Mouse (Mus musculus): ENCODE measurements around the gene Ipo13. TPM values are rescaled to one million over a fixed set of nuclear protein-coding genes. Genes with fewer than 3 reads are reported as not detected.

Ipo13 gene
- polyA plus RNA-seq (2012; rRNA removed): 55.5 and 61.0 TPM in 2 replicates

GRCm38 (mm10) chr4:117914591-117915442 lies at the start of gene Ipo13:
Gene Ipo13 (minus strand): TSS chr4:117914999.
- TF ChIP-seq CTCF (conservative IDR thresholded peaks at IDR 0.05; ENCODE audit: insufficient read depth, insufficient read length, low read depth, low read length) (no peak), POLR2A (IDR thresholded peaks at IDR 0.05; ENCODE audit: low read depth, low read length) (peak; percentile 60)
- under 1% methylated on average over 61 of the region's 61 CpGs for WGBS
- Histone ChIP-seq H3K4me3 (ENCODE audit: insufficient read depth, low read depth, low read length) (peak within 1 kb of the TSS; percentile 62), H3K27me3 (replicated peaks; ENCODE audit: control insufficient read depth, insufficient read depth, low read length) (no peaks in the 10 kb centered on the region), H3K4me1 (ENCODE audit: control insufficient read depth, insufficient read depth, low read length) (peaks cover 5% of the 10 kb centered on the region; the same call in 1 of the 2 replicates), H3K27ac (ENCODE audit: insufficient read depth, low read depth, low read length) (peak within 1 kb of the TSS; percentile 95), H3K36me3 (ENCODE audit: control insufficient read depth, insufficient read depth, low read length) (0 out of 2 replicates have a peak, but pooled peaks cover 2% of the 10 kb centered on the region)
- peak; percentile 94 for DNase-seq

- Histone ChIP-seq H3K27me3 (replicated peaks; ENCODE audit: control insufficient read depth, insufficient read depth, low read length) (no peaks in the 10 kb centered on the region), H3K27ac (ENCODE audit: insufficient read depth, low read depth, low read length) (no peak overlapping the region), H3K36me3 (ENCODE audit: control insufficient read depth, insufficient read depth, low read length) (no peaks in the 10 kb centered on the region; the same call in 1 of the 2 replicates), H3K4me1 (ENCODE audit: control insufficient read depth, insufficient read depth, low read length) (no peaks in the 10 kb centered on the region), H3K4me3 (ENCODE audit: insufficient read depth, low read depth, low read length) (no peak overlapping the region)
- DNase-seq: no peak
- WGBS: 87% methylated on average over 4 of the region's 4 CpGs
- TF ChIP-seq CTCF (conservative IDR thresholded peaks at IDR 0.05; ENCODE audit: insufficient read depth, insufficient read length, low read depth, low read length) (no peak), POLR2A (IDR thresholded peaks at IDR 0.05; ENCODE audit: low read depth, low read length) (no peak)
Observed at GRCm38 (mm10) chr4:117957492-117957891, 42.7 kb upstream of the Ipo13 start.

GRCm38 (mm10) chr4:117947493-117947892 lies 32.7 kb upstream of the Ipo13 start:
- DNase-seq: no peak
- WGBS: 86% methylated on average over 7 of the region's 7 CpGs
- H3K4me1 ChIP-seq (ENCODE audit: control insufficient read depth, insufficient read depth, low read length): no peaks in the 10 kb centered on the region
- H3K27ac ChIP-seq (ENCODE audit: insufficient read depth, low read depth, low read length): no peak overlapping the region
- H3K36me3 ChIP-seq (ENCODE audit: control insufficient read depth, insufficient read depth, low read length): no peaks in the 10 kb centered on the region
- TF ChIP-seq CTCF (conservative IDR thresholded peaks at IDR 0.05; ENCODE audit: insufficient read depth, insufficient read length, low read depth, low read length) (no peak), POLR2A (IDR thresholded peaks at IDR 0.05; ENCODE audit: low read depth, low read length) (no peak)
- no peaks in the 10 kb centered on the region for H3K27me3 ChIP-seq (replicated peaks; ENCODE audit: control insufficient read depth, insufficient read depth, low read length)
- no peak overlapping the region for H3K4me3 ChIP-seq (ENCODE audit: insufficient read depth, low read depth, low read length)

- no peaks in the 10 kb centered on the region for H3K27me3 ChIP-seq (replicated peaks; ENCODE audit: control insufficient read depth, insufficient read depth, low read length)
- 81% methylated on average over 11 of the region's 11 CpGs for WGBS
- no peaks in the 10 kb centered on the region for H3K4me1 ChIP-seq (ENCODE audit: control insufficient read depth, insufficient read depth, low read length)
- no peak overlapping the region for H3K27ac ChIP-seq (ENCODE audit: insufficient read depth, low read depth, low read length)
- no peak for DNase-seq
- TF ChIP-seq POLR2A (IDR thresholded peaks at IDR 0.05; ENCODE audit: low read depth, low read length): no peak
- TF ChIP-seq CTCF (conservative IDR thresholded peaks at IDR 0.05; ENCODE audit: insufficient read depth, insufficient read length, low read depth, low read length): no peak
- no peaks in the 10 kb centered on the region for H3K36me3 ChIP-seq (ENCODE audit: control insufficient read depth, insufficient read depth, low read length)
- H3K4me3 ChIP-seq (ENCODE audit: insufficient read depth, low read depth, low read length): no peak overlapping the region
Observed at GRCm38 (mm10) chr4:117946639-117947305, 32.0 kb upstream of the Ipo13 start.

- 48% methylated on average over 5 of the region's 5 CpGs for WGBS
- Histone ChIP-seq H3K27me3 (replicated peaks; ENCODE audit: control insufficient read depth, insufficient read depth, low read length) (no peaks in the 10 kb centered on the region), H3K4me3 (ENCODE audit: insufficient read depth, low read depth, low read length) (no peak overlapping the region), H3K4me1 (ENCODE audit: control insufficient read depth, insufficient read depth, low read length) (no peaks in the 10 kb centered on the region), H3K27ac (ENCODE audit: insufficient read depth, low read depth, low read length) (no peak overlapping the region), H3K36me3 (ENCODE audit: control insufficient read depth, insufficient read depth, low read length) (no peaks in the 10 kb centered on the region)
- no peak for DNase-seq
- TF ChIP-seq POLR2A (IDR thresholded peaks at IDR 0.05; ENCODE audit: low read depth, low read length) (no peak), CTCF (conservative IDR thresholded peaks at IDR 0.05; ENCODE audit: insufficient read depth, insufficient read length, low read depth, low read length) (no peak)
Observed at GRCm38 (mm10) chr4:117943317-117943716, 28.5 kb upstream of the Ipo13 start.

GRCm38 (mm10) chr4:117936964-117937363 lies 22.2 kb upstream of the Ipo13 start:
- TF ChIP-seq CTCF (conservative IDR thresholded peaks at IDR 0.05; ENCODE audit: insufficient read depth, insufficient read length, low read depth, low read length) (no peak; the same call in 1 of the 2 replicates), POLR2A (IDR thresholded peaks at IDR 0.05; ENCODE audit: low read depth, low read length) (no peak)
- Histone ChIP-seq H3K4me3 (ENCODE audit: insufficient read depth, low read depth, low read length) (no peak overlapping the region), H3K36me3 (ENCODE audit: control insufficient read depth, insufficient read depth, low read length) (no peaks in the 10 kb centered on the region), H3K4me1 (ENCODE audit: control insufficient read depth, insufficient read depth, low read length) (no peaks in the 10 kb centered on the region), H3K27ac (ENCODE audit: insufficient read depth, low read depth, low read length) (no peak overlapping the region), H3K27me3 (replicated peaks; ENCODE audit: control insufficient read depth, insufficient read depth, low read length) (no peaks in the 10 kb centered on the region)
- 94% methylated on average over 5 of the region's 5 CpGs for WGBS
- DNase-seq: no peak

- TF ChIP-seq POLR2A (IDR thresholded peaks at IDR 0.05; ENCODE audit: low read depth, low read length) (no peak), CTCF (conservative IDR thresholded peaks at IDR 0.05; ENCODE audit: insufficient read depth, insufficient read length, low read depth, low read length) (no peak)
- Histone ChIP-seq H3K4me1 (ENCODE audit: control insufficient read depth, insufficient read depth, low read length) (0 out of 2 replicates have a peak, but pooled peaks cover 1% of the 10 kb centered on the region), H3K27me3 (replicated peaks; ENCODE audit: control insufficient read depth, insufficient read depth, low read length) (no peaks in the 10 kb centered on the region), H3K36me3 (ENCODE audit: control insufficient read depth, insufficient read depth, low read length) (no peaks in the 10 kb centered on the region), H3K4me3 (ENCODE audit: insufficient read depth, low read depth, low read length) (no peak overlapping the region), H3K27ac (ENCODE audit: insufficient read depth, low read depth, low read length) (no peak overlapping the region)
- DNase-seq: no peak
- WGBS: 89% methylated on average over 4 of the region's 4 CpGs
Observed at GRCm38 (mm10) chr4:117934081-117934480, 19.3 kb upstream of the Ipo13 start.
